Mouse (Mus musculus): Measurements from ENCODE around the gene Ints2.
A peak's percentile ranks its signal among the peaks of the same experiment; 100 is the strongest.
"Not testable (repeated sequence)": the region's sequence is repeated elsewhere in the genome, so short reads cannot be mapped to it uniquely, and the experiment has no call there.

The Ints2 gene

GRCm38 (mm10) chr11:86257460-86258076 is at the start of gene Ints2:
Gene Ints2, minus strand, starts transcription at chr11:86257575.
- peak; percentile 93 for DNase-seq

GRCm38 (mm10) chr11:86292201-86292600 is 34.8 kb upstream of the Ints2 start:
- not testable (repeated sequence) for DNase-seq

GRCm38 (mm10) chr11:86291714-86292113 is 34.3 kb upstream of the Ints2 start:
- DNase-seq = no peak

GRCm38 (mm10) chr11:86285729-86286128 is 28.4 kb upstream of the Ints2 start:
- no peak for DNase-seq

GRCm38 (mm10) chr11:86278442-86279102 is 21.2 kb upstream of the Ints2 start:
- DNase-seq = no peak

- no peak for DNase-seq
Measured at GRCm38 (mm10) chr11:86257054-86257453, 321 bp downstream of the Ints2 start.

GRCm38 (mm10) chr11:86253342-86253741 is 4.0 kb downstream of the Ints2 start:
- no peak for DNase-seq

- DNase-seq = no peak
Measured at GRCm38 (mm10) chr11:86232446-86232845, 24.9 kb downstream of the Ints2 start.

- no peak for DNase-seq
Measured at GRCm38 (mm10) chr11:86231781-86232350, 25.5 kb downstream of the Ints2 start.

- DNase-seq = no peak
Measured at GRCm38 (mm10) chr11:86226646-86227180, 30.7 kb downstream of the Ints2 start.

- DNase-seq = no peak
Measured at GRCm38 (mm10) chr11:86225761-86226160, 31.6 kb downstream of the Ints2 start.

- no peak for DNase-seq
Measured at GRCm38 (mm10) chr11:86211803-86212202, 45.6 kb downstream of the Ints2 start.

- no peak for DNase-seq
Measured at GRCm38 (mm10) chr11:86209123-86209522, 48.3 kb downstream of the Ints2 start.

GRCm38 (mm10) chr11:86205876-86206275 is 51.5 kb downstream of the Ints2 start:
- DNase-seq = no peak

- DNase-seq = no peak
Measured at GRCm38 (mm10) chr11:86205031-86205430, 52.3 kb downstream of the Ints2 start.

GRCm38 (mm10) chr11:86201901-86202675 is 55.3 kb downstream of the Ints2 start:
- DNase-seq = peak; percentile 30

GRCm38 (mm10) chr11:86201037-86201786 is 56.2 kb downstream of the Ints2 start, which contains the start of gene Brip1:
Gene Brip1, minus strand, starts transcription at chr11:86201193.
- DNase-seq = peak; percentile 86

- no peak for DNase-seq
Measured at GRCm38 (mm10) chr11:86200460-86201021, 56.8 kb downstream of the Ints2 start.

- no peak for DNase-seq
Measured at GRCm38 (mm10) chr11:86199733-86200132, 57.6 kb downstream of the Ints2 start.

- DNase-seq = not testable (repeated sequence)
Measured at GRCm38 (mm10) chr11:86185224-86185623, 72.2 kb downstream of the Ints2 start.

- no peak for DNase-seq
Measured at GRCm38 (mm10) chr11:86175833-86176232, 81.5 kb downstream of the Ints2 start.

- no peak for DNase-seq
Measured at GRCm38 (mm10) chr11:86174173-86174572, 83.2 kb downstream of the Ints2 start.

All from cerebellum, adult 11-12 months (tissue).